Mouse (Mus musculus): ENCODE measurements around the gene Slc3a1. TPM values are rescaled to one million over a fixed set of nuclear protein-coding genes. Genes with fewer than 3 reads are reported as not detected.

Slc3a1 gene
- total RNA-seq (2015; ENCODE audit: low replicate concordance) (5.8 TPM in 1 of 2 replicates, not detected in the other), total RNA-seq (2017; ENCODE audit: low replicate concordance) (0.77 TPM in 1 of 2 replicates, not detected in the other)

GRCm38 (mm10) chr17:85028093-85028739 is at the start of gene Slc3a1:
TSS of gene Slc3a1 (plus strand) at chr17:85028376.
- no peak for ATAC-seq (replicated peaks; ENCODE audit: low FRiP score, poor library complexity, severe bottlenecking)

- ATAC-seq (replicated peaks; ENCODE audit: low FRiP score, poor library complexity, severe bottlenecking) = no peak
Measured at GRCm38 (mm10) chr17:84981721-84982120, 46.5 kb upstream of the Slc3a1 start.

GRCm38 (mm10) chr17:84982735-84983134 is 45.4 kb upstream of the Slc3a1 start:
- ATAC-seq (replicated peaks; ENCODE audit: low FRiP score, poor library complexity, severe bottlenecking) = no peak; the same call in 1 of the 2 replicates

- ATAC-seq (replicated peaks; ENCODE audit: low FRiP score, poor library complexity, severe bottlenecking) = no peak
Measured at GRCm38 (mm10) chr17:84986368-84986767, 41.8 kb upstream of the Slc3a1 start.

- no peak for ATAC-seq (replicated peaks; ENCODE audit: low FRiP score, poor library complexity, severe bottlenecking)
Measured at GRCm38 (mm10) chr17:84987834-84988410, 40.3 kb upstream of the Slc3a1 start.

GRCm38 (mm10) chr17:84988514-84988913 is 39.7 kb upstream of the Slc3a1 start:
- no peak for ATAC-seq (replicated peaks; ENCODE audit: low FRiP score, poor library complexity, severe bottlenecking)

- no peak for ATAC-seq (replicated peaks; ENCODE audit: low FRiP score, poor library complexity, severe bottlenecking)
Measured at GRCm38 (mm10) chr17:84995844-84996243, 32.3 kb upstream of the Slc3a1 start.

GRCm38 (mm10) chr17:84997639-84998038 is 30.5 kb upstream of the Slc3a1 start:
- ATAC-seq (replicated peaks; ENCODE audit: low FRiP score, poor library complexity, severe bottlenecking) = no peak

GRCm38 (mm10) chr17:84999636-85000035 is 28.5 kb upstream of the Slc3a1 start:
- ATAC-seq (replicated peaks; ENCODE audit: low FRiP score, poor library complexity, severe bottlenecking) = no peak

- ATAC-seq (replicated peaks; ENCODE audit: low FRiP score, poor library complexity, severe bottlenecking) = no peak
Measured at GRCm38 (mm10) chr17:85013485-85013884, 14.7 kb upstream of the Slc3a1 start.

- no peak for ATAC-seq (replicated peaks; ENCODE audit: low FRiP score, poor library complexity, severe bottlenecking)
Measured at GRCm38 (mm10) chr17:85014632-85015031, 13.5 kb upstream of the Slc3a1 start.

GRCm38 (mm10) chr17:85018344-85018743 is 9.8 kb upstream of the Slc3a1 start:
- ATAC-seq (replicated peaks; ENCODE audit: low FRiP score, poor library complexity, severe bottlenecking) = no peak

- ATAC-seq (replicated peaks; ENCODE audit: low FRiP score, poor library complexity, severe bottlenecking) = no peak
Measured at GRCm38 (mm10) chr17:85018794-85019193, 9.4 kb upstream of the Slc3a1 start.

- ATAC-seq (replicated peaks; ENCODE audit: low FRiP score, poor library complexity, severe bottlenecking) = no peak
Measured at GRCm38 (mm10) chr17:85020343-85020742, 7.8 kb upstream of the Slc3a1 start.

- ATAC-seq (replicated peaks; ENCODE audit: low FRiP score, poor library complexity, severe bottlenecking) = no peak
Measured at GRCm38 (mm10) chr17:85023247-85024167, 4.7 kb upstream of the Slc3a1 start.

GRCm38 (mm10) chr17:85024237-85024636 is 3.9 kb upstream of the Slc3a1 start:
- no peak for ATAC-seq (replicated peaks; ENCODE audit: low FRiP score, poor library complexity, severe bottlenecking)

GRCm38 (mm10) chr17:85025151-85025550 is 3.0 kb upstream of the Slc3a1 start:
- ATAC-seq (replicated peaks; ENCODE audit: low FRiP score, poor library complexity, severe bottlenecking) = no peak

GRCm38 (mm10) chr17:85026436-85026835 is 1.7 kb upstream of the Slc3a1 start:
- no peak for ATAC-seq (replicated peaks; ENCODE audit: low FRiP score, poor library complexity, severe bottlenecking)

- ATAC-seq (replicated peaks; ENCODE audit: low FRiP score, poor library complexity, severe bottlenecking) = no peak
Measured at GRCm38 (mm10) chr17:85027247-85027646, 929 bp upstream of the Slc3a1 start.

GRCm38 (mm10) chr17:85028797-85029196 is 621 bp downstream of the Slc3a1 start:
- ATAC-seq (replicated peaks; ENCODE audit: low FRiP score, poor library complexity, severe bottlenecking) = no peak

Data from erythroid progenitor cell, adult 5-6 weeks (primary cell).